Mouse (Mus musculus) heart, adult 2 months (tissue): ENCODE data around the gene Slc48a1. TPM values are rescaled to one million over a fixed set of nuclear protein-coding genes. Genes with fewer than 3 reads are reported as not detected.
A peak's percentile ranks its signal among the peaks of the same experiment; 100 is the strongest.

Experiments used
- DNase-seq, 2 experiments: peaks; one replicate each; pipeline ENCODE4 v3.0.0; 2021
- H3K27ac ChIP-seq: fragments of 200-600 bp; 2 replicates; pipeline ENCODE4 v1.8.1; 2022
- H3K27me3 ChIP-seq: fragments of 200-500 bp; 2 replicates; pipeline ENCODE4 v1.6.1; 2012; ENCODE audit warnings: mild to moderate bottlenecking, low read length, inconsistent platforms, mixed read lengths; ENCODE audit not compliant: control insufficient read depth, insufficient read depth
- H3K36me3 ChIP-seq: fragments of 200-500 bp; 2 replicates; pipeline ENCODE4 v1.6.1; 2012; ENCODE audit warnings: low read length, inconsistent platforms; ENCODE audit not compliant: control insufficient read depth, insufficient read depth
- H3K4me1 ChIP-seq: fragments of 200-500 bp; 2 replicates; pipeline ENCODE4 v1.6.1; 2011; ENCODE audit warnings: low read length; ENCODE audit not compliant: control insufficient read depth, insufficient read depth
- H3K4me3 ChIP-seq: fragments of 200-600 bp; 2 replicates; pipeline ENCODE4 v1.8.1; 2022
- H3K79me2 ChIP-seq: fragments of 200-500 bp; replicated peaks from 2 replicates; pipeline ENCODE4 v1.6.1; 2012; ENCODE audit warnings: mild to moderate bottlenecking, inconsistent platforms, low read length, moderate library complexity, mixed read lengths; ENCODE audit not compliant: control insufficient read depth, insufficient read depth
- H3K9ac ChIP-seq: fragments of 200-500 bp; 2 replicates; pipeline ENCODE4 v1.6.1; 2012; ENCODE audit warnings: low read depth, mild to moderate bottlenecking, control low read depth, inconsistent platforms, low read length, mixed read lengths
- CTCF ChIP-seq: fragments of 200-600 bp; IDR thresholded peaks from 2 replicates; pipeline ENCODE4 v1.8.1; 2022; ENCODE audit warnings: antibody characterized with exemption, mild to moderate bottlenecking, moderate library complexity
- EP300 ChIP-seq: fragments of 200-500 bp; IDR thresholded peaks from 2 replicates; pipeline ENCODE4 v1.6.1; 2011; ENCODE audit warnings: low read depth, low read length, control low read depth; ENCODE audit not compliant: insufficient read depth
- POLR2A ChIP-seq: fragments of 200-500 bp; IDR thresholded peaks from 2 replicates; pipeline ENCODE4 v1.6.1; 2011; ENCODE audit warnings: mild to moderate bottlenecking, low read depth, low read length, control low read depth; ENCODE audit not compliant: insufficient read depth
- WGBS: fragments of 180-500 bp; shearing (Covaris S2); methylation state at CpG from one replicate; pipeline ENCODE4 v1.1.7; 2018; 5-methylcytosine and 5-hydroxymethylcytosine counted together
- intact Hi-C: fragments of 180-260 bp; cut with DNase I; formaldehyde crosslinking; loops from one replicate; pipeline ENCODE4 v1.15.1; 2025
- polyA plus RNA-seq: library from polyadenylated mRNA; depleted of rRNA; stranded (reverse); fragments of >200 nt; gene quantifications from 2 replicates; pipeline ENCODE4 v1.2.3, GENCODE M21; 2012
- total RNA-seq, 2 experiments: library from RNA; stranded (reverse); gene quantifications; 2 replicates each; pipeline ENCODE4 v1.2.3; 2021

Gene Slc48a1
- total and polyA plus RNA-seq, 3 experiments: 72.7 to 85.3 (median 73.0) TPM

- peaks cover 42% of the 10 kb centered on the region for H3K4me1 ChIP-seq
- WGBS: 72% methylated on average over 9 of the region's 9 CpGs
- peak overlapping the region; percentile 89 for H3K27ac ChIP-seq
- no peak overlapping the region for H3K4me3 ChIP-seq
- DNase-seq: no peak
- H3K79me2 ChIP-seq: peaks cover 6% of the 10 kb centered on the region
- peaks cover 20% of the 10 kb centered on the region for H3K36me3 ChIP-seq
- intact Hi-C loops: loop anchor here (2.0 kb wide), 1 partner anchor 29 kb away; no protein-coding TSS in a partner anchor
- no peak overlapping the region for H3K9ac ChIP-seq
- TF ChIP-seq CTCF (no peak), POLR2A (no peak), EP300 (no peak)
- no peaks in the 10 kb centered on the region for H3K27me3 ChIP-seq
Observed at GRCm38 (mm10) chr15:97811307-97811706, 33.0 kb downstream of the Slc48a1 start.

- intact Hi-C loops: no loop called here
- H3K4me3 ChIP-seq: no peak overlapping the region
Observed at GRCm38 (mm10) chr15:97812126-97812525, 33.8 kb downstream of the Slc48a1 start.

DNA sequence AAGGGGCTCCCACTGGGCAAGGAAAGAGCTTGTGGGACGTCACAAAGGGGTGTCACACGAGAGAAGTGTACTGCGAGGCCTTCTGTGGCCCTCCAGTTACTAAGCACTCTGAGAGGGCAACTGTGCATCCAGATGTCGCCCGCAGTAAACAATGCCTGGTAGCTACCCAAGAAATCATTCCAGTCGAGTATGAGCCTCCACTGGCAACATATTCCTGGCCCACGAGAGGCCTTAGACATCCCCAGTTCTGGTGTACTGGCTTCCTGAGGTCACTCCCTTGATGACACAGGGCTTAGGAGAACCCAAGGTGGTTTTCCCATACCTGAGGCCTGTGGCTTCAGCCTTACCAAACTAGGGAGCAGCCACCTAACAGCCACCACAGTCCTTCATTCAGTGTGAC is 34.6 kb downstream of the Slc48a1 start:
- Histone ChIP-seq H3K79me2 (peaks cover 6% of the 10 kb centered on the region), H3K27me3 (no peaks in the 10 kb centered on the region), H3K36me3 (peaks cover 20% of the 10 kb centered on the region), H3K27ac (peak overlapping the region; percentile 89), H3K9ac (peak overlapping the region; percentile 2; the same call in 1 of the 2 replicates), H3K4me1 (peaks cover 46% of the 10 kb centered on the region), H3K4me3 (no peak overlapping the region)
- 19% methylated on average over 7 of the region's 7 CpGs for WGBS
- intact Hi-C loops: loop anchor here (1.0 kb wide), 1 partner anchor 11 kb away; no protein-coding TSS in a partner anchor
- TF ChIP-seq EP300: no peak
- TF ChIP-seq CTCF: no peak
- TF ChIP-seq POLR2A: no peak
- DNase-seq: no peak

More at GRCm38 (mm10) chr15:97812126-97812525, 33.8 kb downstream of the Slc48a1 start:
- DNase-seq: peak; percentile 78 to 89
- WGBS: 19% methylated on average over 6 of the region's 6 CpGs
- Histone ChIP-seq H3K4me1 (peaks cover 45% of the 10 kb centered on the region), H3K79me2 (peaks cover 6% of the 10 kb centered on the region), H3K27ac (peak overlapping the region; percentile 89), H3K9ac (peak overlapping the region; percentile 51), H3K36me3 (peaks cover 20% of the 10 kb centered on the region), H3K27me3 (no peaks in the 10 kb centered on the region)
- TF ChIP-seq EP300 (peak; percentile 97), CTCF (no peak), POLR2A (peak; percentile 48; the same call in 1 of the 2 replicates)

- Histone ChIP-seq H3K36me3 (peaks cover 20% of the 10 kb centered on the region), H3K27ac (peak overlapping the region; percentile 89), H3K9ac (peak overlapping the region; percentile 2), H3K4me3 (no peak overlapping the region), H3K27me3 (no peaks in the 10 kb centered on the region), H3K4me1 (peaks cover 48% of the 10 kb centered on the region), H3K79me2 (peaks cover 8% of the 10 kb centered on the region)
- TF ChIP-seq POLR2A (no peak), EP300 (no peak), CTCF (no peak)
- intact Hi-C loops: loop anchor here (1.0 kb wide), 1 partner anchor 11 kb away; no protein-coding TSS in a partner anchor
- WGBS: 28% methylated on average over 21 of the region's 21 CpGs
- DNase-seq: peak; percentile 73 to 81
Observed at GRCm38 (mm10) chr15:97813452-97814204, 35.3 kb downstream of the Slc48a1 start.

DNA sequence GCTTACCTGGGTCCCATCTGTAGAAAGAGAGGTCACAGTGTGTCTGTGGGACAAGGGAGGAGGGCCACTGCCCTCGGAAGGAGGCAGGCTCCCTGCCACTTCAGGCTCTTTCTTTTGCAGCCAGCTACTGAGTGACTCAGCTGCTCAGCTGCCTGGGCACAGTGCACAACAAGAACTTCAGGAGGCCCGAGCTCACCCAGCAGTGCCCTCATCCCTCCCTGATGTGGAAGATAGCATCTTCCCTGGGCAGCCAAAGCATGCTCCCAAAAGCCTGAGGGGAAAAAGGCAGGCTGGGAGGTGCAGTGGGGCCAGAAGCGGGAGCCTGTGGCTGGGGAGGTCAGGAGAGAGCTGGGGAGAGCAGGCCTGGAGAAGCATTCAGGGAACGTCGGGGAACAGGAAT is 36.4 kb downstream of the Slc48a1 start:
- H3K9ac ChIP-seq: peak overlapping the region; percentile 31
- peaks cover 52% of the 10 kb centered on the region for H3K4me1 ChIP-seq
- intact Hi-C loops: no loop called here
- WGBS: 13% methylated on average over 5 of the region's 5 CpGs
- H3K36me3 ChIP-seq: peaks cover 20% of the 10 kb centered on the region
- peak in 1 of 2 experiments; percentile 40 for DNase-seq
- TF ChIP-seq POLR2A (no peak), EP300 (no peak), CTCF (no peak)
- no peak overlapping the region for H3K4me3 ChIP-seq
- H3K79me2 ChIP-seq: peaks cover 11% of the 10 kb centered on the region
- no peaks in the 10 kb centered on the region for H3K27me3 ChIP-seq
- H3K27ac ChIP-seq: peak overlapping the region; percentile 62

GRCm38 (mm10) chr15:97815254-97815653 is 36.9 kb downstream of the Slc48a1 start:
- H3K4me3 ChIP-seq: no peak overlapping the region
- H3K4me1 ChIP-seq: peaks cover 52% of the 10 kb centered on the region
- peaks cover 10% of the 10 kb centered on the region for H3K79me2 ChIP-seq
- no peak overlapping the region for H3K9ac ChIP-seq
- TF ChIP-seq EP300 (no peak), CTCF (no peak), POLR2A (no peak)
- intact Hi-C loops: no loop called here
- no peak for DNase-seq
- WGBS: 73% methylated on average over 4 of the region's 4 CpGs
- peak overlapping the region; percentile 62; the same call in 1 of the 2 replicates for H3K27ac ChIP-seq
- H3K27me3 ChIP-seq: no peaks in the 10 kb centered on the region
- H3K36me3 ChIP-seq: peaks cover 18% of the 10 kb centered on the region
